Mouse (Mus musculus) liver, adult 2 months (tissue): Measurements from ENCODE around the gene Gm9573. TPM values are rescaled to one million over a fixed set of nuclear protein-coding genes. Genes with fewer than 3 reads are reported as not detected.
A peak's percentile ranks its signal among the peaks of the same experiment; 100 is the strongest.

ENCODE experiments used
- DNase-seq: peaks from one replicate; pipeline ENCODE4 v3.0.0-alpha.2; 2011; ENCODE audit warnings: low read depth, low spot score; ENCODE audit errors: extremely low read depth
- H3K27ac ChIP-seq: fragments of 200-500 bp; replicated peaks from 2 replicates; pipeline ENCODE4 v1.5.1; 2012; ENCODE audit warnings: low read depth, mild to moderate bottlenecking, control low read depth, inconsistent platforms, low read length; ENCODE audit not compliant: insufficient read depth
- H3K27me3 ChIP-seq: fragments of 200-500 bp; 2 replicates; pipeline ENCODE4 v1.6.1; 2012; ENCODE audit warnings: mild to moderate bottlenecking, moderate library complexity, low read length, inconsistent platforms; ENCODE audit not compliant: control insufficient read depth, insufficient read depth
- H3K36me3 ChIP-seq: fragments of 200-500 bp; 2 replicates; pipeline ENCODE4 v1.6.1; 2012; ENCODE audit warnings: low read length, inconsistent platforms; ENCODE audit not compliant: control insufficient read depth, insufficient read depth
- H3K4me1 ChIP-seq: fragments of 200-500 bp; 2 replicates; pipeline ENCODE4 v1.6.1; 2011; ENCODE audit warnings: low read length; ENCODE audit not compliant: control insufficient read depth, insufficient read depth
- H3K4me3 ChIP-seq: fragments of 200-500 bp; 2 replicates; pipeline ENCODE4 v1.5.1; 2011; ENCODE audit warnings: low read depth, mild to moderate bottlenecking, control low read depth, low read length, moderate library complexity; ENCODE audit not compliant: insufficient read depth
- H3K79me2 ChIP-seq: fragments of 200-500 bp; 2 replicates; pipeline ENCODE4 v1.6.1; 2012; ENCODE audit warnings: inconsistent platforms, mild to moderate bottlenecking, low read length, moderate library complexity; ENCODE audit not compliant: control insufficient read depth, insufficient read depth
- H3K9ac ChIP-seq: fragments of 200-500 bp; 2 replicates; pipeline ENCODE4 v1.6.1; 2012; ENCODE audit warnings: low read depth, mild to moderate bottlenecking, control low read depth, inconsistent platforms, low read length
- CTCF ChIP-seq: fragments of 200-500 bp; IDR thresholded peaks from 2 replicates; pipeline ENCODE4 v1.5.1; 2011; ENCODE audit warnings: low read depth, low read length, control low read depth
- POLR2A ChIP-seq: fragments of 200-500 bp; IDR thresholded peaks from 2 replicates; pipeline ENCODE4 v1.6.1; 2011; ENCODE audit warnings: low read length, control low read depth; ENCODE audit not compliant: insufficient read depth; ENCODE audit errors: extremely low read depth
- WGBS: fragments of 180-500 bp; shearing (Covaris S2); methylation state at CpG from one replicate; pipeline ENCODE4 v1.1.7; 2018; 5-methylcytosine and 5-hydroxymethylcytosine counted together
- polyA plus RNA-seq: library from polyadenylated mRNA; depleted of rRNA; stranded (reverse); fragments of >200 nt; gene quantifications from 2 replicates; pipeline ENCODE4 v1.2.3, GENCODE M21; 2012; rRNA removed
- total RNA-seq: library from RNA; depleted of rRNA; stranded (reverse); fragments of >200 nt; gene quantifications from 2 replicates; pipeline ENCODE4 v1.2.3, GENCODE M21; 2014; rRNA removed

Gm9573 gene
- total and polyA plus RNA-seq, 2 experiments = not detected

GRCm38 (mm10) chr17:35582900-35583299 lies 43.5 kb downstream of the Gm9573 start:
- no peaks in the 10 kb centered on the region for H3K79me2 ChIP-seq
- H3K36me3 ChIP-seq = no peaks in the 10 kb centered on the region
- TF ChIP-seq CTCF (peak; percentile 60), POLR2A (no peak)
- WGBS = 94% methylated on average over 1 of the region's 1 CpGs
- no peak overlapping the region for H3K9ac ChIP-seq
- H3K27me3 ChIP-seq = no peaks in the 10 kb centered on the region
- no peak overlapping the region for H3K4me3 ChIP-seq
- H3K27ac ChIP-seq = no peak overlapping the region
- DNase-seq = peak; percentile 6
- no peaks in the 10 kb centered on the region; the same call in 1 of the 2 replicates for H3K4me1 ChIP-seq

- Histone ChIP-seq H3K79me2 (no peaks in the 10 kb centered on the region), H3K27ac (no peak overlapping the region), H3K4me3 (no peak overlapping the region), H3K9ac (no peak overlapping the region), H3K27me3 (no peaks in the 10 kb centered on the region), H3K4me1 (no peaks in the 10 kb centered on the region), H3K36me3 (no peaks in the 10 kb centered on the region)
- 23% methylated on average over 6 of the region's 6 CpGs for WGBS
- peak; percentile 75 for DNase-seq
- TF ChIP-seq CTCF (peak; percentile 90), POLR2A (no peak)
Measured at GRCm38 (mm10) chr17:35578211-35578610, 48.2 kb downstream of the Gm9573 start.

GRCm38 (mm10) chr17:35571477-35571876 lies 55.0 kb downstream of the Gm9573 start:
- no peak overlapping the region for H3K9ac ChIP-seq
- H3K79me2 ChIP-seq = no peaks in the 10 kb centered on the region
- H3K27me3 ChIP-seq = peaks cover 12% of the 10 kb centered on the region
- H3K4me3 ChIP-seq = no peak overlapping the region
- DNase-seq = no peak
- no peaks in the 10 kb centered on the region for H3K36me3 ChIP-seq
- no peak for TF ChIP-seq CTCF
- 94% methylated on average over 7 of the region's 7 CpGs for WGBS
- H3K27ac ChIP-seq = no peak overlapping the region
- no peaks in the 10 kb centered on the region for H3K4me1 ChIP-seq

GRCm38 (mm10) chr17:35570836-35571235 lies 55.6 kb downstream of the Gm9573 start:
- H3K36me3 ChIP-seq = no peaks in the 10 kb centered on the region
- no peaks in the 10 kb centered on the region for H3K79me2 ChIP-seq
- H3K4me3 ChIP-seq = no peak overlapping the region
- peaks cover 12% of the 10 kb centered on the region for H3K27me3 ChIP-seq
- TF ChIP-seq CTCF = no peak
- TF ChIP-seq POLR2A = no peak
- H3K27ac ChIP-seq = no peak overlapping the region
- no peak overlapping the region for H3K9ac ChIP-seq
- WGBS = 90% methylated on average over 14 of the region's 14 CpGs
- no peaks in the 10 kb centered on the region for H3K4me1 ChIP-seq
- no peak for DNase-seq

GRCm38 (mm10) chr17:35569091-35569944 lies 57.1 kb downstream of the Gm9573 start:
- Histone ChIP-seq H3K4me3 (no peak overlapping the region), H3K27ac (no peak overlapping the region), H3K27me3 (peaks cover 12% of the 10 kb centered on the region), H3K4me1 (no peaks in the 10 kb centered on the region), H3K79me2 (no peaks in the 10 kb centered on the region), H3K36me3 (no peaks in the 10 kb centered on the region), H3K9ac (no peak overlapping the region)
- WGBS = 10% methylated on average over 28 of the region's 28 CpGs
- TF ChIP-seq POLR2A = no peak
- TF ChIP-seq CTCF = no peak
- no peak for DNase-seq

Other genes starting within 250 kb of the Gm9573 start
- gene H2-Q4, start 247.0 kb downstream of the Gm9573 start, total RNA-seq = 31.5 and 32.7 TPM in 2 replicates
- 36.2 and 61.8 TPM in 2 replicates for gene H2-Q4, start 247.0 kb downstream of the Gm9573 start, polyA plus RNA-seq
- 11.4 and 13.2 TPM in 2 replicates for gene H2-Q6, start 201.8 kb downstream of the Gm9573 start, total RNA-seq
- 18.2 and 40.0 TPM in 2 replicates for gene H2-Q6, start 201.8 kb downstream of the Gm9573 start, polyA plus RNA-seq
- gene H2-Q7, start 187.5 kb downstream of the Gm9573 start, total RNA-seq = 40.7 and 56.7 TPM in 2 replicates
- gene H2-Q7, start 187.5 kb downstream of the Gm9573 start, polyA plus RNA-seq = 58.1 and 212 TPM in 2 replicates
- gene H2-Q10, start 156.5 kb downstream of the Gm9573 start, total RNA-seq = 1,696 and 1,845 TPM in 2 replicates
- 3,073 and 3,421 TPM in 2 replicates for gene H2-Q10, start 156.5 kb downstream of the Gm9573 start, polyA plus RNA-seq
- not detected in 2 replicates for gene Pou5f1, start 120.6 kb downstream of the Gm9573 start, total RNA-seq
- gene Pou5f1, start 120.6 kb downstream of the Gm9573 start, polyA plus RNA-seq = not detected in 2 replicates
- 1.9 and 4.0 TPM in 2 replicates for gene Tcf19, start 109.8 kb downstream of the Gm9573 start, total RNA-seq
- gene Tcf19, start 109.8 kb downstream of the Gm9573 start, polyA plus RNA-seq = 2.7 and 3.1 TPM in 2 replicates
- 1.4 and 1.9 TPM in 2 replicates for gene Cchcr1, start 109.5 kb downstream of the Gm9573 start, total RNA-seq
- gene Cchcr1, start 109.5 kb downstream of the Gm9573 start, polyA plus RNA-seq = 1.9 and 2.1 TPM in 2 replicates
- not detected in 2 replicates for gene Psors1c2, start 93.4 kb downstream of the Gm9573 start, total RNA-seq
- gene Psors1c2, start 93.4 kb downstream of the Gm9573 start, polyA plus RNA-seq = not detected in 2 replicates
- not detected in 2 replicates for gene Cdsn, start 74.5 kb downstream of the Gm9573 start, total RNA-seq
- gene Cdsn, start 74.5 kb downstream of the Gm9573 start, polyA plus RNA-seq = not detected in 2 replicates
- gene 2300002M23Rik, start 59.2 kb downstream of the Gm9573 start, total RNA-seq = not detected in 2 replicates
- gene 2300002M23Rik, start 59.2 kb downstream of the Gm9573 start, polyA plus RNA-seq = not detected in 2 replicates
- gene Sfta2, start 25.1 kb downstream of the Gm9573 start, total RNA-seq = not detected in 2 replicates
- not detected in 2 replicates for gene Sfta2, start 25.1 kb downstream of the Gm9573 start, polyA plus RNA-seq
- gene Mucl3, start 17.1 kb upstream of the Gm9573 start, total RNA-seq = not detected in 2 replicates
- gene Mucl3, start 17.1 kb upstream of the Gm9573 start, polyA plus RNA-seq = not detected in 2 replicates
- 6.6 and 11.1 TPM in 2 replicates for gene Vars2, start 41.0 kb upstream of the Gm9573 start, total RNA-seq
- gene Vars2, start 41.0 kb upstream of the Gm9573 start, polyA plus RNA-seq = 22.6 and 29.6 TPM in 2 replicates
- gene Gtf2h4, start 47.1 kb upstream of the Gm9573 start, total RNA-seq = 16.4 and 17.4 TPM in 2 replicates
- gene Gtf2h4, start 47.1 kb upstream of the Gm9573 start, polyA plus RNA-seq = 24.8 and 29.8 TPM in 2 replicates
- gene Ddr1, start 78.0 kb upstream of the Gm9573 start, total RNA-seq = 0.55 and 1.4 TPM in 2 replicates
- 0.98 and 1.5 TPM in 2 replicates for gene Ddr1, start 78.0 kb upstream of the Gm9573 start, polyA plus RNA-seq
- gene Ier3, start 195.0 kb upstream of the Gm9573 start, total RNA-seq = 0.92 and 0.94 TPM in 2 replicates
- gene Ier3, start 195.0 kb upstream of the Gm9573 start, polyA plus RNA-seq = 0.91 and 1.6 TPM in 2 replicates
- gene Flot1, start 196.6 kb upstream of the Gm9573 start, total RNA-seq = 18.0 and 19.5 TPM in 2 replicates
- 19.6 and 26.7 TPM in 2 replicates for gene Flot1, start 196.6 kb upstream of the Gm9573 start, polyA plus RNA-seq
- 37.5 and 67.3 TPM in 2 replicates for gene Tubb5, start 211.7 kb upstream of the Gm9573 start, total RNA-seq
- 56.4 and 62.2 TPM in 2 replicates for gene Tubb5, start 211.7 kb upstream of the Gm9573 start, polyA plus RNA-seq
- gene Mdc1, start 214.9 kb upstream of the Gm9573 start, total RNA-seq = 3.0 and 3.5 TPM in 2 replicates
- gene Mdc1, start 214.9 kb upstream of the Gm9573 start, polyA plus RNA-seq = 1.7 and 2.4 TPM in 2 replicates
- 0.18 and 2.4 TPM in 2 replicates for gene Nrm, start 234.7 kb upstream of the Gm9573 start, total RNA-seq
- gene Nrm, start 234.7 kb upstream of the Gm9573 start, polyA plus RNA-seq = 1.4 and 2.4 TPM in 2 replicates
- gene Ppp1r18, start 239.0 kb upstream of the Gm9573 start, total RNA-seq = 2.0 and 3.8 TPM in 2 replicates
- 4.7 and 5.5 TPM in 2 replicates for gene Ppp1r18, start 239.0 kb upstream of the Gm9573 start, polyA plus RNA-seq